Mouse (Mus musculus) cerebellum, adult 2 months (tissue): ENCODE measurements at regions not wholly inside any gene's neighbourhood (a gene's known extent, or its start where the extent isn't known, plus 50 kb on each side); places are given as distances from the start of the nearest gene placed in this dataset.

Experiments
- CTCF ChIP-seq: fragments of 200-500 bp; IDR thresholded peaks from 2 replicates; pipeline ENCODE4 v1.5.1; 2011; ENCODE audit warnings: low read depth, mild to moderate bottlenecking, control low read depth, low read length, moderate library complexity, borderline replicate concordance; ENCODE audit not compliant: insufficient read depth
- POLR2A ChIP-seq: fragments of 200-500 bp; IDR thresholded peaks from 2 replicates; pipeline ENCODE4 v1.6.1; 2011; ENCODE audit warnings: low read length, control low read depth, borderline replicate concordance; ENCODE audit not compliant: insufficient read depth

DNA sequence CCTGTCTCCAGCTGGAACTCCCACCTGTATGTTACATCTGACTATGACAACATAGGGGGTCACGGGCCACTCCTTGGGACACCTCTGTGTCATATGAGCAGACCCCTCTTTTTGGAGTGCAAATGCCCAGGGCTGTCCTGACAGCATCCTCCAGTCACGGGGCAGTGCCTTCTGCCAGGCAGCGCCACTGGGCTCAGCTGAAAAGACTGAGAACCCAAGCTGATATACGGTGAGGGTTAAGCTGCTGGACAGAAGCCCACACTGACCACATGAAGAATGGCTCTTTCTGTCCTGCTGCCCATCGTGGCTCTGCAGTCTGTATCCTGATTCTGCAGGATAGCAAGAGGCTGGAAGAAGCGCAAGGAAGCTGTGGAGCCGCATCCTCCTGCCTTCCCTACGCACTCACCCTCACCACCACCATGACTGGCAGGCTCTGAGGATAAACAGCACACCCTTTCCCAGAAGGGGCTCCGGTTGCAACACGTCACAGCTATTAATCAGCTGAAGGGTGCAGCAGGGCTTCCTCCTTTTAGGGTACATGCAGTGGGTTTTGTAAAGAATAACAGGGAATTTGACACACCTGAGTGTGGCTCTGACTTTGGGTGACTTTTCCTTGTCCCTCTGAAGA is 93.9 kb upstream of the Arntl start:
- TF ChIP-seq CTCF (no peak), POLR2A (no peak)
